Mouse (Mus musculus) thymus, adult 2 months (tissue): ENCODE measurements around the gene Syne4.

Source experiments
- CTCF ChIP-seq: fragments of 200-500 bp; IDR thresholded peaks from 2 replicates; pipeline ENCODE4 v1.5.1; 2012; ENCODE audit warnings: mild to moderate bottlenecking, control low read depth, low read length, moderate library complexity, borderline replicate concordance; ENCODE audit not compliant: control insufficient read depth, poor library complexity, insufficient read depth; ENCODE audit errors: extremely low read depth
- POLR2A ChIP-seq: fragments of 200-500 bp; IDR thresholded peaks from 2 replicates; pipeline ENCODE4 v1.6.1; 2012; ENCODE audit warnings: mild to moderate bottlenecking, low read length, control low read depth, moderate library complexity; ENCODE audit not compliant: control insufficient read depth, poor library complexity, insufficient read depth; ENCODE audit errors: extremely low read depth

DNA sequence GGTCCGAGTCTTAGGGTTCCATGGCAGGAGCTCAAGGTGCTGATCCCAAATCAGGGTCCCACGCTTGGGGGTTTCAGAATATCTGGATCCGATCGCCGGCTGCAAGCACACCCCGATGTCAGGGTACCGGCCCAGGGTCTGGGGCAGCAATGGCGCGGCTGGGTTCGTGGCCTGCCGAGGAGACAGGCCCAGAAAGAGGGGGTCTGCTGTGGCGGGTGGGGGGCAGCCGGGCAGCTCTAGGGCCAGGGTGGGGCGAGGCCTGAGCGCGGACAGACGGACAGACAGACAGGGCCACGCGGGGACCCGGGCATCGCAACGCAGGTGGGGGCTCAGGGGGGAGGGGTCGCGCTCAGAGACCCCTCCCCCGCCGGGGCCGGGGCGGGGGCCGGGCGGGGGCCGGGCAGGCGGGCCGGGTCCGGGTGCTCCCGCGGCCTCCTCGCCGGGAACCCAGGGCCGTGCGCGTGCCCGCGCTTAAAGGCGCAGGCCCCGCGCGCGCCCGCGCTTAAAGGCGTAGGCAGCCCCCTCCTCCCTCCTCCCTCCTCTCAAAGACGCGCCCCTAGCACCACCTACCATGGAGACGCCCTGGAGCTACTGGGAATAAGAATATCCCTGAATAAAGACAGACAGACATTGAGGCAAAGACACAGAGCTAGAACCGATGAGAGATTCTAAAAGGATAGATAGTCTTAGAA is 48.2 kb downstream of the Syne4 start, which contains the start of gene Lrfn3:
- no peak for TF ChIP-seq POLR2A
- no peak for TF ChIP-seq CTCF
